Mouse (Mus musculus): ENCODE data around the gene Zbed5. TPM values are rescaled to one million over a fixed set of nuclear protein-coding genes. Genes with fewer than 3 reads are reported as not detected.
"Not testable (repeated sequence)": the region's sequence is repeated elsewhere in the genome, so short reads cannot be mapped to it uniquely, and the experiment has no call there.

Gene Zbed5
- total RNA-seq, 2 experiments from 2014 or later = 2.9 to 3.1 TPM

- DNase-seq (ENCODE audit: low spot score in 2 of 2) = peak; percentile 74 to 83
Observed at GRCm38 (mm10) chr5:129908242-129908965, 12.9 kb downstream of the Zbed5 start, which contains the start of gene Nupr1l. Gene Nupr1l (plus strand): TSS chr5:129908540.

- DNase-seq (ENCODE audit: low spot score in 2 of 2) = no peak
Observed at GRCm38 (mm10) chr5:129909147-129909546, 13.6 kb downstream of the Zbed5 start.

GRCm38 (mm10) chr5:129909591-129909990 is 14.1 kb downstream of the Zbed5 start:
- DNase-seq (ENCODE audit: low spot score in 2 of 2) = no peak

- no peak for DNase-seq (ENCODE audit: low spot score in 2 of 2)
Observed at GRCm38 (mm10) chr5:129914024-129914423, 18.5 kb downstream of the Zbed5 start.

- not testable (repeated sequence) for DNase-seq (ENCODE audit: low spot score in 2 of 2)
Observed at GRCm38 (mm10) chr5:129915491-129915890, 20.0 kb downstream of the Zbed5 start.

- no peak for DNase-seq (ENCODE audit: low spot score in 2 of 2)
Observed at GRCm38 (mm10) chr5:129918065-129918651, 22.6 kb downstream of the Zbed5 start.

- no peak for DNase-seq (ENCODE audit: low spot score in 2 of 2)
Observed at GRCm38 (mm10) chr5:129918752-129919151, 23.2 kb downstream of the Zbed5 start.

- DNase-seq (ENCODE audit: low spot score in 2 of 2) = no peak
Observed at GRCm38 (mm10) chr5:129919320-129919719, 23.8 kb downstream of the Zbed5 start.

- DNase-seq (ENCODE audit: low spot score in 2 of 2) = no peak
Observed at GRCm38 (mm10) chr5:129921972-129922371, 26.4 kb downstream of the Zbed5 start.

- DNase-seq (ENCODE audit: low spot score in 2 of 2) = no peak
Observed at GRCm38 (mm10) chr5:129924820-129925452, 29.4 kb downstream of the Zbed5 start.

GRCm38 (mm10) chr5:129925933-129926332 is 30.4 kb downstream of the Zbed5 start:
- DNase-seq (ENCODE audit: low spot score in 2 of 2) = no peak

- DNase-seq (ENCODE audit: low spot score in 2 of 2) = no peak
Observed at GRCm38 (mm10) chr5:129929924-129930855, 34.7 kb downstream of the Zbed5 start.

- DNase-seq (ENCODE audit: low spot score in 2 of 2) = no peak
Observed at GRCm38 (mm10) chr5:129936941-129937340, 41.4 kb downstream of the Zbed5 start.

GRCm38 (mm10) chr5:129940281-129940680 is 44.8 kb downstream of the Zbed5 start:
- no peak for DNase-seq (ENCODE audit: low spot score in 2 of 2)

GRCm38 (mm10) chr5:129940736-129941494 is 45.4 kb downstream of the Zbed5 start:
- DNase-seq (ENCODE audit: low spot score in 2 of 2) = no peak

GRCm38 (mm10) chr5:129941495-129942045 is 46.0 kb downstream of the Zbed5 start, which contains the start of gene Vkorc1l1:
Gene Vkorc1l1 (plus strand): TSS chr5:129941970.
- DNase-seq (ENCODE audit: low spot score in 2 of 2) = peak; percentile 97

GRCm38 (mm10) chr5:129942073-129942939 is 46.8 kb downstream of the Zbed5 start:
- peak; percentile 13 to 31 for DNase-seq (ENCODE audit: low spot score in 2 of 2)

GRCm38 (mm10) chr5:129943402-129943801 is 47.9 kb downstream of the Zbed5 start:
- no peak for DNase-seq (ENCODE audit: low spot score in 2 of 2)

GRCm38 (mm10) chr5:129947528-129948033 is 52.1 kb downstream of the Zbed5 start:
- no peak for DNase-seq (ENCODE audit: low spot score in 2 of 2)

Measured in adrenal gland, postnatal 4 days (tissue).